In the genomic region with DNA sequence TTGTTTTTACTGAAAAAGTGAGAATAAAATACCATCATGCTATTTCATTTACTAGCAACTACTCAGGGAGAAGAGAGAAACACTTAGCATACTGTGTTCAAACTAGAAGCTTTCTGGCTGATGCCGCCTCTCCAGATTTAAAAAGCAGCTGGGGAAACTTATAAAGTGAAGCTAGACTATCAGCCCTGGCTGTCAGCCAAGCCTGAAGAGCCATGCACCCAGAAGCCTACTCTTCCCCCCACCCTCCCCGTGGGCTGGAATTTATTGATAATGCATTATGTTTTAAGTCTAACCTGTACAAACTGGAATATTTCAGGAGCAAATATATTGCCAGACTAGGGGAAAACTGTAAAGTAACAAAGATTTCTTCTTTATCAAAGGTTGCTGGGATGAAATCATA, we compare ENCODE assay signal across 13 mouse cellular contexts. TPM values are rescaled to one million over a fixed set of nuclear protein-coding genes. Genes with fewer than 3 reads are reported as not detected.
DNase-seq lines count a peak whose midpoint lies in the region.
"Had no signal": no experiment of that assay in that cellular context is flagged by ENCODE, and none has a peak within 500 bp of the region (broad histone marks: within the 10 kb centered on the region; RNA-seq: fewer than 3 reads in every experiment).

No protein-coding gene starts in this region.

- DNase-seq in cerebellum, postnatal 14 days, result peak; percentile 4 to 7
- DNase-seq in cerebellum, adult 8-10 months, result no peak
- peak; percentile 5 to 55 for DNase-seq in layer of hippocampus, adult 18-20 months (ENCODE audit: low spot score in 2 of 2)
- DNase-seq in layer of hippocampus, adult 9-10 months (ENCODE audit: low spot score), result no peak
- DNase-seq in right cerebral cortex, postnatal 14 days, result peak; percentile 12
- DNase-seq in right cerebral cortex, postnatal 36 days (ENCODE audit: low spot score in 2 of 2), result no peak
- DNase-seq in right cerebral cortex, postnatal 4 days, result peak; percentile 6
- no peak for DNase-seq in embryo, embryonic 10 days (ENCODE audit: low spot score)
- DNase-seq: cerebellum, postnatal 36 days; heart, adult 2 months; spleen, adult 18-20 months had no signal

RNA-seq across cellular contexts. Expression of a gene that starts 2.6 kb away (rescaled TPM):
- 10 to 100 TPM; 23.5 to 25.7 TPM for total RNA-seq in layer of hippocampus, adult 18-20 months (2021)
- total RNA-seq: heart, adult 2 months; hematopoietic stem cell, adult 5-6 weeks; megakaryocyte progenitor cell, adult 5-6 weeks had no signal

Comparison
In these comparisons a context has a peak if more than half of its experiments do, and no peak if none do; other contexts are left out.
1. DNase-seq: peak in cerebellum, postnatal 14 days (2 of 2), layer of hippocampus, adult 18-20 months (2 of 2), right cerebral cortex, postnatal 14 days (single experiment) and right cerebral cortex, postnatal 4 days (single experiment); none in cerebellum, adult 8-10 months (single experiment), layer of hippocampus, adult 9-10 months (single experiment), right cerebral cortex, postnatal 36 days (0 of 2) and embryo, embryonic 10 days (single experiment).